Mouse (Mus musculus): Measurements from ENCODE around the gene Pcca. TPM values are rescaled to one million over a fixed set of nuclear protein-coding genes. Genes with fewer than 3 reads are reported as not detected.

Gene Pcca
- total RNA-seq, 1 experiment, result 12.3 TPM

DNA sequence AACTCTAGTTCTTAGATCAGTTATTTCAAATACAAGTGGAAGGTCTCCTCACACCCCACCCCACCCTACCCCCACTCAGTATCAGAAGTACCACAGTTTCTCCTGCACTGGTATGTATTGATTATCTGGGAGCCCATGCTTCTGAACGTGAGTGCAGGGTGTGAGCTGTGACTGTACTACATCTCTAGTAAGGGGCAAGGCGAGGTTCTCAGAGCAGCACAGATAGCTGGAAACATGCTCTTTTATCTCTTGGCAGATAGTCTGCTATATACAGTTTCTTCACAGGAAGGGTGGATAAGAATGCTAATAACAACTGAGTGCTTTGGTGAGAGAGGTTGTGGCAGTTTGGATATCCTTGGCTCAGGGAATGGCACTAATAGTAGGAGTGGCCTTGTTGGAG is 117.6 kb downstream of the Pcca start:
- no peak overlapping the region for H3K9ac ChIP-seq (ENCODE audit: insufficient read depth, low read depth, low read length, poor library complexity, severe bottlenecking)
- DNase-seq (ENCODE audit: low read depth, low spot score), result no peak
- H3K27ac ChIP-seq (ENCODE audit: insufficient read depth, low read depth, low read length, poor library complexity, severe bottlenecking), result no peak overlapping the region
- TF ChIP-seq ZC3H11A (IDR thresholded peaks at IDR 0.05; ENCODE audit: borderline replicate concordance, low read depth, low read length) (no peak), HCFC1 (IDR thresholded peaks at IDR 0.05; ENCODE audit: borderline replicate concordance, insufficient read depth, low read length) (no peak), ZNF384 (IDR thresholded peaks at IDR 0.05; ENCODE audit: low read depth, low read length) (no peak), MAFK (IDR thresholded peaks at IDR 0.05; ENCODE audit: insufficient read depth, low read depth, low read length) (no peak), CHD2 (IDR thresholded peaks at IDR 0.05; ENCODE audit: low read depth, low read length) (no peak)
- peaks cover 0 to 5% of the 10 kb centered on the region in 2 experiments; a peak in 2 of 4 replicates for H3K4me1 ChIP-seq (ENCODE audit: control insufficient read depth in 2 of 2, insufficient read depth in 2 of 2, low read length in 2 of 2, poor library complexity in 1 of 2)
- no peak overlapping the region for H3K4me3 ChIP-seq (ENCODE audit: insufficient read depth in 1 of 2, low read depth in 1 of 2, low read length in 2 of 2, poor library complexity in 1 of 2, severe bottlenecking in 1 of 2)
- no peaks in the 10 kb centered on the region for H3K36me3 ChIP-seq (ENCODE audit: control insufficient read depth, insufficient read depth, low read length, poor library complexity, severe bottlenecking)
- in situ Hi-C loops (cut with MboI; ENCODE audit: low sequenced_read_pairs in 2 of 2, unreplicated experiment in 2 of 2), result no loop called here
- H3K9me3 ChIP-seq (ENCODE audit: control insufficient read depth, insufficient read depth, low read depth, low read length), result no peaks in the 10 kb centered on the region

DNA sequence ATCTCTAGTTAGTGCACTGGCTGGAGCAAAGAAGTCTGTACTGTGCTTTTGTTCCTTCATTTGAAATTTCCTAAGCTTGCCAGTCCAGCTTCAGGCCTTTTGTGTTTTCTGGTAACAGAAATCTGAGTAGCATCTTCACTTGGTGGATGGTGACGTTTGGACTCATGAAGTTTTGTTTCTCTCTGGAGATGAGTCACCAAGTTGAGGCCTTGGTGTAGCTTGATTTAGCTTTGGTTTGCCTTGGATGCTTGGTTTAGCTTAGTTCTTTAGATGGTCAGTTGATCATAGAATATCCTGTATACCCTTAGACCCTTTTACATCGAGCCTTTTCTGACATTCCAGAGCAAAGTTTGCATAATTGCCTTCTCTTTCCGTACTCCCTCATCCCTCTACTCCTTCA is 141.5 kb downstream of the Pcca start:
- H3K4me1 ChIP-seq (ENCODE audit: control insufficient read depth in 2 of 2, insufficient read depth in 2 of 2, low read length in 2 of 2, poor library complexity in 1 of 2), result no peaks in the 10 kb centered on the region
- H3K36me3 ChIP-seq (ENCODE audit: control insufficient read depth, insufficient read depth, low read length, poor library complexity, severe bottlenecking), result no peaks in the 10 kb centered on the region
- H3K9me3 ChIP-seq (ENCODE audit: control insufficient read depth, insufficient read depth, low read depth, low read length), result no peaks in the 10 kb centered on the region
- H3K9ac ChIP-seq (ENCODE audit: insufficient read depth, low read depth, low read length, poor library complexity, severe bottlenecking), result no peak overlapping the region
- no peak overlapping the region for H3K27ac ChIP-seq (ENCODE audit: insufficient read depth, low read depth, low read length, poor library complexity, severe bottlenecking)
- no peak overlapping the region for H3K4me3 ChIP-seq (ENCODE audit: insufficient read depth in 1 of 2, low read depth in 1 of 2, low read length in 2 of 2, poor library complexity in 1 of 2, severe bottlenecking in 1 of 2)
- no peak for DNase-seq (ENCODE audit: low read depth, low spot score)
- TF ChIP-seq HCFC1 (IDR thresholded peaks at IDR 0.05; ENCODE audit: borderline replicate concordance, insufficient read depth, low read length), result no peak
- no peak for TF ChIP-seq CHD2 (IDR thresholded peaks at IDR 0.05; ENCODE audit: low read depth, low read length)
- no peak for TF ChIP-seq ZC3H11A (IDR thresholded peaks at IDR 0.05; ENCODE audit: borderline replicate concordance, low read depth, low read length)
- no peak for TF ChIP-seq ZNF384 (IDR thresholded peaks at IDR 0.05; ENCODE audit: low read depth, low read length)
- TF ChIP-seq MAFK (IDR thresholded peaks at IDR 0.05; ENCODE audit: insufficient read depth, low read depth, low read length), result no peak
- in situ Hi-C loops (cut with MboI; ENCODE audit: low sequenced_read_pairs in 2 of 2, unreplicated experiment in 2 of 2), result no loop called here

DNA sequence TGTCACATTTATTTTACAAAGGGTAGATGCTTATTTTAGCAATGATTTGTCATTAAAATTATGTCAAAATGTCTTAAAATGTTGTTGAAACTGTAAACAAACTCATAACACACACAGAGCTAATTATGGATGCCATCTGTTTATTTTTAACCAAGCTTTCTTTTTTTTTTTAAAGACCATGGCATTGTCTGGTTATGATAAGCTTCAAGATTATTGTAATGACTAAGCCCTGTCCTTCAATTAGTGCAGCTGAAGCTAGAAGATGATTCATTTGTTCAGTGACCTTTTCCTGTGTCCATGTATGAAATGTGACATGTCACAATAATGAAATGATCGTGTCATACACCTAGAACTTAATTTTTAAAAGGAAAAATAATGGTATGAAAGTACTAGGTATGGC is 149.5 kb downstream of the Pcca start:
- Histone ChIP-seq H3K4me3 (ENCODE audit: insufficient read depth in 1 of 2, low read depth in 1 of 2, low read length in 2 of 2, poor library complexity in 1 of 2, severe bottlenecking in 1 of 2) (no peak overlapping the region), H3K27ac (ENCODE audit: insufficient read depth, low read depth, low read length, poor library complexity, severe bottlenecking) (no peak overlapping the region), H3K36me3 (ENCODE audit: control insufficient read depth, insufficient read depth, low read length, poor library complexity, severe bottlenecking) (no peaks in the 10 kb centered on the region), H3K4me1 (ENCODE audit: control insufficient read depth in 2 of 2, insufficient read depth in 2 of 2, low read length in 2 of 2, poor library complexity in 1 of 2) (peaks cover 4 to 5% of the 10 kb centered on the region in 2 experiments; a peak in 2 of 4 replicates), H3K9ac (ENCODE audit: insufficient read depth, low read depth, low read length, poor library complexity, severe bottlenecking) (no peak overlapping the region), H3K9me3 (ENCODE audit: control insufficient read depth, insufficient read depth, low read depth, low read length) (no peaks in the 10 kb centered on the region)
- no peak for DNase-seq (ENCODE audit: low read depth, low spot score)
- no peak for TF ChIP-seq ZNF384 (IDR thresholded peaks at IDR 0.05; ENCODE audit: low read depth, low read length)
- TF ChIP-seq ZC3H11A (IDR thresholded peaks at IDR 0.05; ENCODE audit: borderline replicate concordance, low read depth, low read length), result no peak
- TF ChIP-seq MAFK (IDR thresholded peaks at IDR 0.05; ENCODE audit: insufficient read depth, low read depth, low read length), result no peak
- TF ChIP-seq CHD2 (IDR thresholded peaks at IDR 0.05; ENCODE audit: low read depth, low read length), result no peak
- no peak for TF ChIP-seq HCFC1 (IDR thresholded peaks at IDR 0.05; ENCODE audit: borderline replicate concordance, insufficient read depth, low read length)
- in situ Hi-C loops (cut with MboI; ENCODE audit: low sequenced_read_pairs in 2 of 2, unreplicated experiment in 2 of 2), result no loop called here

GRCm38 (mm10) chr14:122684250-122684649 is 150.1 kb downstream of the Pcca start:
- H3K4me1 ChIP-seq (ENCODE audit: control insufficient read depth in 2 of 2, insufficient read depth in 2 of 2, low read length in 2 of 2, poor library complexity in 1 of 2), result peaks cover 4 to 5% of the 10 kb centered on the region in 2 experiments; a peak in 2 of 4 replicates
- H3K27ac ChIP-seq (ENCODE audit: insufficient read depth, low read depth, low read length, poor library complexity, severe bottlenecking), result no peak overlapping the region
- no peaks in the 10 kb centered on the region for H3K9me3 ChIP-seq (ENCODE audit: control insufficient read depth, insufficient read depth, low read depth, low read length)
- no peaks in the 10 kb centered on the region for H3K36me3 ChIP-seq (ENCODE audit: control insufficient read depth, insufficient read depth, low read length, poor library complexity, severe bottlenecking)
- H3K4me3 ChIP-seq (ENCODE audit: insufficient read depth in 1 of 2, low read depth in 1 of 2, low read length in 2 of 2, poor library complexity in 1 of 2, severe bottlenecking in 1 of 2), result no peak overlapping the region
- H3K9ac ChIP-seq (ENCODE audit: insufficient read depth, low read depth, low read length, poor library complexity, severe bottlenecking), result no peak overlapping the region
- TF ChIP-seq ZNF384 (IDR thresholded peaks at IDR 0.05; ENCODE audit: low read depth, low read length), result no peak
- no peak for TF ChIP-seq HCFC1 (IDR thresholded peaks at IDR 0.05; ENCODE audit: borderline replicate concordance, insufficient read depth, low read length)
- TF ChIP-seq CHD2 (IDR thresholded peaks at IDR 0.05; ENCODE audit: low read depth, low read length), result no peak
- TF ChIP-seq MAFK (IDR thresholded peaks at IDR 0.05; ENCODE audit: insufficient read depth, low read depth, low read length), result no peak
- TF ChIP-seq ZC3H11A (IDR thresholded peaks at IDR 0.05; ENCODE audit: borderline replicate concordance, low read depth, low read length), result no peak
- in situ Hi-C loops (cut with MboI; ENCODE audit: low sequenced_read_pairs in 2 of 2, unreplicated experiment in 2 of 2), result no loop called here
- DNase-seq (ENCODE audit: low read depth, low spot score), result no peak

DNA sequence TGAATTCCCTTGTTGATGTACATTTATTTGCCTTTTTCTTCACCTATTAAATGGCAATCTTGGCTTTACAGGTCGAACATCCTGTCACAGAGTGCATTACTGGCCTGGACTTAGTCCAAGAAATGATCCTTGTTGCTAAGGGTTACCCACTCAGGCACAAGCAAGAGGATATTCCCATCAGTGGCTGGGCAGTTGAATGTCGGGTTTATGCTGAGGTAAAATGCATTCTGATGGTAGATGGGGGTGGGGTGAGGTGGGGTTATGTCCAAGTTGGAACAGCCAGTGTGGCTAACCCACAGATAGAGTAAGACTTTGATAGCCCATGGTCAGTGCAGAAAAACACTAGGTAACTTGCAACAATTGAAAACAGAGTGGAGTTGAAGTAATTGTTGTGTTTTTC is 150.7 kb downstream of the Pcca start:
- in situ Hi-C loops (cut with MboI; ENCODE audit: low sequenced_read_pairs in 2 of 2, unreplicated experiment in 2 of 2), result no loop called here
- no peak for DNase-seq (ENCODE audit: low read depth, low spot score)
- Histone ChIP-seq H3K4me3 (ENCODE audit: insufficient read depth in 1 of 2, low read depth in 1 of 2, low read length in 2 of 2, poor library complexity in 1 of 2, severe bottlenecking in 1 of 2) (no peak overlapping the region), H3K9ac (ENCODE audit: insufficient read depth, low read depth, low read length, poor library complexity, severe bottlenecking) (no peak overlapping the region), H3K36me3 (ENCODE audit: control insufficient read depth, insufficient read depth, low read length, poor library complexity, severe bottlenecking) (no peaks in the 10 kb centered on the region), H3K27ac (ENCODE audit: insufficient read depth, low read depth, low read length, poor library complexity, severe bottlenecking) (no peak overlapping the region), H3K9me3 (ENCODE audit: control insufficient read depth, insufficient read depth, low read depth, low read length) (no peaks in the 10 kb centered on the region), H3K4me1 (ENCODE audit: control insufficient read depth in 2 of 2, insufficient read depth in 2 of 2, low read length in 2 of 2, poor library complexity in 1 of 2) (peaks cover 4 to 5% of the 10 kb centered on the region in 2 experiments; a peak in 2 of 4 replicates)
- TF ChIP-seq ZNF384 (IDR thresholded peaks at IDR 0.05; ENCODE audit: low read depth, low read length) (no peak), ZC3H11A (IDR thresholded peaks at IDR 0.05; ENCODE audit: borderline replicate concordance, low read depth, low read length) (no peak), MAFK (IDR thresholded peaks at IDR 0.05; ENCODE audit: insufficient read depth, low read depth, low read length) (no peak), HCFC1 (IDR thresholded peaks at IDR 0.05; ENCODE audit: borderline replicate concordance, insufficient read depth, low read length) (no peak), CHD2 (IDR thresholded peaks at IDR 0.05; ENCODE audit: low read depth, low read length) (no peak)

All from ES-E14 (cell line).